Mouse (Mus musculus): ENCODE data around the gene Dnaic2. TPM values are rescaled to one million over a fixed set of nuclear protein-coding genes. Genes with fewer than 3 reads are reported as not detected.

The Dnaic2 gene
- 1.1 and 1.2 TPM in 2 replicates for polyA plus RNA-seq (2015; fragmentation: Nextera tagmentation; extraction: Ambion mirVana)

DNA sequence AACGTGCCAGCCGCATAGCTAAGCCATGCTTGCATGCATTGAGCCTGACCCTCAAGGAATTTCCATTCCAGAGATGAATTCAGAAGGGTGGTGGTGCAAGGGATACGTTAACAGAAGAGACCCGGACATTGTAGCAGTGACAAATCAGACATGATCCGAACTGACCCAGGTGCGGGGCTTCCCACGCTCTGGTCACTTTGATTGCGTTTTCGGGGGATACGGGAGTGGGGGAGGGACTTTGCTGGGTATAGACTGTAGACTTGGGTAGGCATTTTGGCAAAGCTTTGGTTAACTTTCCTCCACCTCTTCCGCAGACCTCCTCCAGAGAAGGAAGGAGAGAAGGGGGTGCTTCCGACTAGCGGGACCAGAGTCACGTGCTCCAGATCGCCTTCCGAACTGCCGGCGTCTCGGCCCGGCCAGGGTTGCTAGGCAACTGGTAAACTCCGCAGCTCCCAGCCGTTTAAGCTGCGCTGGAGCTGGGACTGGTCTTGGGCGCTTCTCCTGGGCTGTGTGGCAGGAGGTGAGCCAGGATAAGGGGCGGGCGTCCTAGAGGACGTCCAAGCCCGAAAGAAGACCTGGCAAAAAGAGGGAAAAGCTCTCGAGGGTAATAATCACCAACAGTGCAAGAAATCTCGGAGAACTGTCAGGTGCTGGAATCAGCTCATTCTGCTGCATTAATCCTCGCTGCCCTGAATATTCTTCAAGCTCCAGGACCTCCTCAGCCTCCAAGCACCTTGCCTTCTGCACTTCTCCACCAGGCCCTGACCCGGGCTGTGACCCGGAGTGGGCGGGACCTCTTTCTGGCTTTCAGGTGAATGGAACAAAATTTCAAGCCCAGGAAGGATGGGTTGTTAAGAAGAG, at the start of gene Dnaic2:
Dnaic2 (plus strand) TSS at position 444 of the 861 bp plus-strand sequence.

DNA sequence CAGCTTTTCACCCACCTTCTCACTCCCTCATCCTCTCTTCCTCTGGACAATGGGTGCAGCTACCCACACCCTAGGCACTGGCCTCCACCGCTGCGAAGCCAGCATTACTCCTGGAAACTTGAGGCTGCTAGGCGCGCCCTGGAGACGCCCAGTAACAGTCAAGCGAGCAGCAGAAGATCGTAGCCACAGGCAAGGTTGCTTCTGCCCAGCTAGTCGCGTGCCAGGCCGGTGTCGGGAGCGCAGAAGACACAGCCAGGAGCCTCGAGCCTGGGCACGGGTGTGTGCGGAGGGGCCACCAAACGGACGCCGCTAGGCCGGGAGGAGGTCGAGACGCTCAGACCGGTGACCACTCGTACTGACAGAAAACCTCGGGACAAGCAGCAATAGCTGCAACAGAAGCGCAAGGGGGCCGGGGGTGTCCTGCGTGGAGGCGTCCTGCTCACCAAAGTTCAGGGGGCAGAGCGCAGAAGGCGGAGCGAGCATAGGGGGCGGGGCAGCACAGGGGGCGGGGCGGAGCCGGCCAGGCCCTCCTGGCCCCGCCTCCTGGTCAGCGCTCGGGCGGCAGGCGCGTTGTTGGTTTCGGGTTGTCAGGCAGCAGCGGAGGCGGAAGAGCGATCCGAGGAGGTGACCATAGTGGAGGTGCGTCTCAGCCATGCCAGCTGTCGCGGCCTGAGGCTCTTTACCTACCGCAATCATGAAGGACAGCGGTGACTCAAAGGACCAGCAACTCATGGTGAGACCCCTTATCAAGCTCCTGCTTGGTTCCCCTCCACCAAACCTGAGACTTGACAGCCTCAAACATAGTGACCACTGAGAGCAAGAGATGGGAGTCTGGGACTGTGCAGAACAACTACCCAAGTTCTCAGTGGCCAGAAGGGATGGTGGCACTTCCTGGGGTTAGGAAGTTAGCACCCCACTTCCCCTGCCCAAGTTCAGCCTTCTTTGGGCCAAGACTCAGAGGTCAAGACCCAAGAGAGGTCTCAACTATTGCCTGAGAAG, 37.9 kb downstream of the Dnaic2 start, which contains the start of gene Kif19a:
Kif19a (plus strand) TSS at position 569 of the 999 bp plus-strand sequence.

DNA sequence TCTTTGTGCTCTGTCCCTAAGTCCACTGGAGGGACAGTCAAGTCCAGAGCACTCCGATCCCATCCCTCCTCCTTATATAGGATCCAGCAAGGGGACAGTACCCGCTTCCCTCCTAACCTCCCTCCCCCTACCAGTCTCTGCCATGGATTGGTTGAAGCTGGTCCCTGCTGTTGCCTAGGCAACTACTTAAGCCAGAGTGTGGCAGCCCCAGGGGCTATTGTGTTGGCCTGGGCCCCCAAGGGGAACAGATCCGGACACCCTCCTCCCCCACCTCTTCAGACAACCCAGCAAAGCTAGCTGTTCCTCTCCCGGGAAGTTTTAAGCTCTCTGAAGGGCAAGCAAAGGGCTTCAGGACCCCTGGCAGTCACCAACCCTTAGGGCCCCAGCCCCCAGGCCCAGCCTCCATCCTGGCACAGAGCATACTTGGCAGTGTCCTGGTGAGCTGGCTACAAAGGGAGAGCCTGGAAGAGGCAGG, 68.7 kb downstream of the Dnaic2 start, which contains the start of gene Btbd17:
Btbd17 (minus strand) TSS at position 98 of the 475 bp plus-strand sequence.

DNA sequence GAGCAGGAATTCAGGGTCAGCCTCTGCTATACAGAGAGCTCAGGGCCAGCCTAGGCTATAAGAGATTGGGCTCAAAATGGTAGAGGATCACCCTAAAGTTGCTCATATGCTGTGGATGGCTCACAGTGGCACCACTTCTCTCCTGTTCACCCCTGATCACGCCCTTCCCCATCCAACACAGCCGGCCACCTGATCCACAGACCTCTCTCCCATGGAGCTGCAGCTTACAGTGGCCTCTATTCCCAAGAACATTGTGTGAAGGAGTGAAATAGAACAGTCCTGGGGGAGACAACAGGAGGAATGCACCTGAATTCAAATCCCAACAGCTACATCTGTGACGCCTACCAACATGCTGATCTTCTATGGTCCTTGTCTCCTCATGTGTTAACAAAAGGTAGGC, 71.4 kb downstream of the Dnaic2 start, which contains the start of gene Gpr142:
Gpr142 (plus strand) TSS at position 301 of the 400 bp plus-strand sequence.

Other genes starting within 250 kb of the Dnaic2 start
- 753 and 774 TPM in 2 replicates for gene Rpl38, start 58.9 kb upstream of the Dnaic2 start, polyA plus RNA-seq (2015; fragmentation: Nextera tagmentation; extraction: Ambion mirVana)
- gene Ttyh2, start 52.0 kb upstream of the Dnaic2 start, polyA plus RNA-seq (2015; fragmentation: Nextera tagmentation; extraction: Ambion mirVana) = 67.6 and 69.5 TPM in 2 replicates
- gene Kif19a, start 38.0 kb downstream of the Dnaic2 start, polyA plus RNA-seq (2015; fragmentation: Nextera tagmentation; extraction: Ambion mirVana) = 0.41 and 0.81 TPM in 2 replicates
- gene Btbd17, start 68.5 kb downstream of the Dnaic2 start, polyA plus RNA-seq (2015; fragmentation: Nextera tagmentation; extraction: Ambion mirVana) = 1.4 and 1.9 TPM in 2 replicates
- not detected in 2 replicates for gene Gpr142, start 71.5 kb downstream of the Dnaic2 start, polyA plus RNA-seq (2015; fragmentation: Nextera tagmentation; extraction: Ambion mirVana)
- gene Gprc5c, start 123.7 kb downstream of the Dnaic2 start, polyA plus RNA-seq (2015; fragmentation: Nextera tagmentation; extraction: Ambion mirVana) = 37.8 and 38.2 TPM in 2 replicates
- gene Cd300a, start 162.6 kb downstream of the Dnaic2 start, polyA plus RNA-seq (2015; fragmentation: Nextera tagmentation; extraction: Ambion mirVana) = 1.3 and 2.7 TPM in 2 replicates
- gene Cd300lb, start 207.0 kb downstream of the Dnaic2 start, polyA plus RNA-seq (2015; fragmentation: Nextera tagmentation; extraction: Ambion mirVana) = 0.40 and 0.62 TPM in 2 replicates
- not detected in 2 replicates for gene Cd300c, start 241.7 kb downstream of the Dnaic2 start, polyA plus RNA-seq (2015; fragmentation: Nextera tagmentation; extraction: Ambion mirVana)

All from skeletal muscle tissue, postnatal 0 days (tissue).